Mouse (Mus musculus): ENCODE results near the gene Slc39a2.
A peak's percentile ranks its signal among the peaks of the same experiment; 100 is the strongest.

Slc39a2 gene

DNA sequence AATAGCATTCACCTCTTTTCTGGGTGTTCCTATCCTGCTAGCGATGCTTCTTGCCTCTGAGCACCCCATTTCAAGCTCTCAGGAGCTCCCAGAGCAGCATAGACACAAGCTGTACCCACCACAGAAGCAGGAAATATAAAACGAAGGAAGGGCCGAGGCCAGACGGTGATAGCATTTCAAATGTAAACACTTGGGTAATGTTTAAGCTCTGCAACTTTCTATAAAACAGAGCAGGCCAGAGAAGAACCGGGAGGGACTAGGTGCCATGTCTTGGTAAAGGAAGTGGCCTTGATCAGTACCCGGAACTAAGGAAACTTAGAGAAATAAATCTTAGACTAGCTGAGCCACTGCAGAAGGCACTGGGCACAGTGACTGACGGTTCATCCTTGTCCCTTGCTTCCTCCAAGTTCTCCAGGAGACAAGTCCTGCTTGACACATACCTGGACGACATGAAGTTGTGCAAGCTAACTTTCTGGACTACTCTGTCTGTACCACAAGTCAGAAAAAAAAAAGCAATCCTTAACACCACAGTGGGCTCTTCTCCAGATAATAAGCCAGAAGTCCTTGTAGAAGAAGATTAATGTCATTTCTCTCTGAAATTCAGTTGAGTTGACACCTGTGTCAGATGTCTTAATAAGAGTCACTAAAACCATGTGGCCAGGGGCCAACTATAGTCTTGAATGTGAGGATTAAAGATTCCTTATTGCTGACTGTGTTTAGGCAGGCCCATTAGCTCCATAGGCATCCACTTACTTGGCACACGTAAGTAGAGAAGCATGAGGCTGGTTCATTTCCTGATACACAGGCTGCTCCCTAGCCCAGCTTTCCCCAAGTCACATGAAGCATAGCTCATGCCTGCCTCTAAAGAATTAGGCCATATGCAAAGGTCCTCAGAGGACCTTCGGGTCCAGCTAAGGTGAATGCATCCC lies 39.7 kb downstream of the Slc39a2 start:
- DNase-seq (ENCODE audit: low spot score) = peak; percentile 43

DNA sequence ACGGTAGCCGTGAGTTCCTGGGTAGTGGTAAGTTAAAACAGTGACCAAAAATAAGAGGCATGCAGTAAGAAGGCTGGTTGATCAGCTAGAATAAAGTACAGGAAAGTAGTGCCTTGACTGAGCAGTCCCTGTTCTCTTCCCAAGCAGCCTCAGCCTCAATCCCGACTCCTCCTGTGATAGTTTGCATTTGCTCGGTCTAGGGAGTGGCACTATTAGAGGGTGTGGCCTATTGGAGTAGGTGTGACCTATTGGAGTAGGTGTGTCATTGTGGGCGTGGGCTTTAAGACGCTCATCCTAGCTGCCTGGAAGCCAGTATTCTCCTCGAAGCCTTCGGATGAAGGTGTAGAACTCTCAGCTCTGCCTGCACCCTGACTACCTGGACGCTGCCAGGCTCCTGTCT lies 46.3 kb downstream of the Slc39a2 start:
- DNase-seq (ENCODE audit: low spot score) = no peak

DNA sequence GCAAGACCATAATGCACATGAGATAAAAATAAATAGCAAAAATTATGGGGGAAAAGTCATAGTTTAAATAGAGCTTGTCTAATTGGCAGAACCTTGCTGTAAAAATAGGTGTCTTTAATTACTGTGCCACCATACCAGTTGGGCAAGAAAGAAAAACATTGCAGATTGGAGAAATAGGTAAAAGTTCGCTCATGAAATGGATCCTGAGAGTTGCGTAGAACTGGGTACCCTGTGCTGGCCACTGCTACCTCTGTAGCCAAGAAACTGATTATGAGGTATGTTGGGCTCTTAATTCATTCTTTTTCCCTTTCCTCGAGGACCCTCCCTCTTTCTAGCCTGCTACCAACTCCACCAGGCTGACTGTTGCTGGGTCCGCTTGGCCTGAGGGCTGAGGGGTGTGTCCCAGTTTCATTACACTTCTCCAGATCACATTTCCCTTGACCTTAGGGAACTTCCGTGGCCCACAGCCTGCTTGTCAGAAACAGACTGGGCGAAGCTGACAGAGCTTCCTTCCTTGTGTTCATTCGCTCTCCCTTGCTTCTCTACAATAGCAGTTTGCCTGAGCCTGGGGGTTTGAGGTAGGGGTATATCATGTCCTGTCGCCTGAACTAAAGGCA lies 48.4 kb downstream of the Slc39a2 start:
- DNase-seq (ENCODE audit: low spot score) = no peak

DNA sequence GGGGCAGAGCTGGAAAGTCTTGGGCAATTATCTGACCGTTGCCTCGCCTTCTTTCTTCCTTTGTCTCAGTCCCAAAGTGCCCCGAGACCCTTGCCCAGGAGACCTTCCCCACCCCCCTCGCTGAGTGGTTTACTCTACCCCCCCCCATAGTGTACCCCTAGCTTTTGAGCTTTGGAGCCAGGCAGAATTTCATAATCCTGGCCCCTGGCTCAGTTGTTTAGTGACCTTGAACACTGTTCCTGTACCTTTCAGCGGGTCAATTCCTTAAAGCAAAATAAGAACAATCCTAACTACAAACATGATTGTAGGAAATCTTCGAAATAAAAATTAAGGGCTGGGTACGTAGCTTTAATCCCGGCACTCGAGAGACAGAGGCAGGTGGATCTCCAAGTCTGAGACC lies 48.9 kb downstream of the Slc39a2 start:
- no peak for DNase-seq (ENCODE audit: low spot score)

DNA sequence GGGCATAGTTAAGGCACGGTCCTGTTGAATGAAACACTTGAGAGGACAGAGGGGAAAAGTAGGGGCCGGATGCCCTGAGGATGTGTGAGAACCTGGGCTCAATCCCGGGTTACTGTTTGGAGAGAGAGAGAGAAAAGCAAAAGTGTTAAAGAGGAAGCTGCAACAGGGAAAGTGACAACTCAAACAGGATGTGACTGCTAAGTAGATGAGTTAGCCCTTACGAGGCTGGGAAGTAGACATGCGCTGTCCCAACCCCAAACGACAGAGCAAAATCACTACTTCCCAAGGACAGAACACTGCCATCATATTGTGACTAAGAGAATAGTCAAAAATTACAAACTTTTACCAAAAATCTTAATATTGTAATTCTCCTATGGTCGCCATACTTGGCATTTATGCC lies 49.5 kb downstream of the Slc39a2 start:
- no peak for DNase-seq (ENCODE audit: low spot score)

DNA sequence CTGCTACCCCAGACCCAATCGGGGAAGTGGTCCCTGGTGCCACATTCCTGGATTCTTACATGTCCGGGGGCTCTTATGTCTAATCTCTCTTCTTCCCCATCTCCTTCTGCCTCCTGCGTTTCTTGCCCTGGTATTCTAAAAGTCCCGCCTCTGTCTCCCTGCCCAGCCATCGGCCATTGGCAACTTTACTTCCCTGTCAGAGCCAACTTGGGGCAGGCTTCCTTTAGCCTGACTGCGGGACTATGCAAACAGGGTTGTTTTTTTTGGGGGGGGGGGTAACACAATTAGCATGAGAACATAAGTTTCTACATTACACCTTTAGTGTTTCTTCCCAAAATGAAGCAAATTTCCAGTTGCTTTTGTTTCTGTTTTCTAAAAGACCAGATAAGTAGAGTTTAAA lies 50.6 kb downstream of the Slc39a2 start:
- no peak for DNase-seq (ENCODE audit: low spot score)

Data from yolk sac, embryonic 10.5 days (tissue).